Mouse (Mus musculus): ENCODE results near the gene Bcar1. TPM values are rescaled to one million over a fixed set of nuclear protein-coding genes. Genes with fewer than 3 reads are reported as not detected.

The Bcar1 gene
- polyA plus RNA-seq, 1 experiment: 37.0 TPM

DNA sequence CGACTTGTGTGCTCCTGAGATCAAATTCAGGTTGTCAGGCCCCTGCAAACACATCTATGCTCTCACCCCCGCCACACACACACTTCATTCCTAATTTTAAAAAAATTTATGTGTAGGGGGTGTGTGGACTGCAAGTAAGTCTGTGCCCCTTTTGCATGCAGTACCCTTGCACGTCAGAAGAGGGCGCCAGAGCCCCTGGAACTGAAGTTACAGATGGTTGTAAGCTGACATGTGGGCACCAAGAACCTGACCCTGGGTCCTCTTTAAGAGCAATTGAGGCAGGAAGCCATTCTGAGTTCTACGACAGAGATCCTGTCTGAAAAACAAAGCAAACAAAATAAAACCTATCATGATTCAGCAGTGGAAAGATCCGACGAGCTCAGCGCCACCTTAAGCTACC lies 67.4 kb downstream of the Bcar1 start:
- H3K4me3 ChIP-seq (ENCODE audit: insufficient read depth, low read length): no peak overlapping the region
- no peak overlapping the region for H3K27ac ChIP-seq (ENCODE audit: insufficient read depth, low read length)
- no peaks in the 10 kb centered on the region for H3K4me1 ChIP-seq (ENCODE audit: control insufficient read depth, insufficient read depth, low read length)
- peak; percentile 21; the same call in 1 of the 2 replicates for TF ChIP-seq CTCF (IDR thresholded peaks at IDR 0.05; ENCODE audit: borderline replicate concordance, insufficient read depth, low read length)
- TF ChIP-seq POLR2A (IDR thresholded peaks at IDR 0.05; ENCODE audit: low read depth, low read length): no peak

DNA sequence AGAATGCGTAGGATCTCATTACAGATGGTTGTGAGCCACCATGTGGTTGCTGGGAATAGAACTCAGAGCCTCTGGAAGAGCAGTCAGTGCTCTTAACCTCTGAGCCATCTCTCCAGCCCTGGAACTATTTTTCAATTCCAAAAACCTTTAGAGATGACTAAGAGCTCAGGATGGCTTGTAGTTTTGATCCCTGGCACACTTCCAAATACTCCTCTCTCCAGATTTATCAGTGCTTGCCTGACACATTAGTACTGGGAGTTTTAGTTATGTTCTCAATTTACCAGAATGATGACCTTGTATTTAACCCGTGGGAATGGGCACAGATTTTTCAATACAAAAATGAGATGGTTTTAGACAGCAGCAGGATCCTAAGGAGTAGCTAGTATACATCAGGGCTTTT lies 76.9 kb downstream of the Bcar1 start:
- no peak overlapping the region for H3K4me3 ChIP-seq (ENCODE audit: insufficient read depth, low read length)
- H3K27ac ChIP-seq (ENCODE audit: insufficient read depth, low read length): no peak overlapping the region
- no peak for TF ChIP-seq POLR2A (IDR thresholded peaks at IDR 0.05; ENCODE audit: low read depth, low read length)
- TF ChIP-seq CTCF (IDR thresholded peaks at IDR 0.05; ENCODE audit: borderline replicate concordance, insufficient read depth, low read length): no peak
- H3K4me1 ChIP-seq (ENCODE audit: control insufficient read depth, insufficient read depth, low read length): no peaks in the 10 kb centered on the region

DNA sequence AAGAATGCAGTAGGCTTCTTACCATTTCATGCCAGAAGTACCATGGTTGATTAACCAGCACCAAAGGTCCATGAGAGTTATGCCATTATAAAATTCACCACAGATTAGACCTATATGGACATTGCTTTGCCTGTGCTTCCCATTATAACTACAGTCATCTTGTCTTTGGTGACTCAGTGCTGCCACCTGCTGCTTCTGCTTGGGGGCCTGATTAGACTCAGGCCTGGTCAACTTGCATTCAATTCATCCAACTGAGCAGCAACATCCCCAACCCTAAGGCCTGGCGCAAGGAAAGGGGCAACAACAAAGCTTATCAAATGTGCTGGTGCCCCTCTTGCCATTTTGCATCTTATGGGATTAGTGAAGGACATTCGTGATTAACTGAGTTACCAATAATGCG lies 81.1 kb downstream of the Bcar1 start:
- Histone ChIP-seq H3K27ac (ENCODE audit: insufficient read depth, low read length) (no peak overlapping the region), H3K4me1 (ENCODE audit: control insufficient read depth, insufficient read depth, low read length) (peaks cover 10% of the 10 kb centered on the region; the same call in 1 of the 2 replicates), H3K4me3 (ENCODE audit: insufficient read depth, low read length) (no peak overlapping the region)
- no peak for TF ChIP-seq POLR2A (IDR thresholded peaks at IDR 0.05; ENCODE audit: low read depth, low read length)
- peak; percentile 60; the same call in 1 of the 2 replicates for TF ChIP-seq CTCF (IDR thresholded peaks at IDR 0.05; ENCODE audit: borderline replicate concordance, insufficient read depth, low read length)

Other genes starting within 250 kb of the Bcar1 start
- 10.2 and 10.9 TPM in 2 replicates for gene Wdr59, start 221.7 kb downstream of the Bcar1 start, polyA plus RNA-seq (2011; ENCODE audit: insufficient read length, low read depth, missing spikeins)
- 37.5 and 43.8 TPM in 2 replicates for gene Znrf1, start 207.7 kb downstream of the Bcar1 start, polyA plus RNA-seq (2011; ENCODE audit: insufficient read length, low read depth, missing spikeins)
- gene Ldhd, start 113.4 kb downstream of the Bcar1 start, polyA plus RNA-seq (2011; ENCODE audit: insufficient read length, low read depth, missing spikeins): 0.46 and 0.53 TPM in 2 replicates
- 7.2 and 11.7 TPM in 2 replicates for gene Zfp1, start 100.4 kb downstream of the Bcar1 start, polyA plus RNA-seq (2011; ENCODE audit: insufficient read length, low read depth, missing spikeins)
- not detected in 2 replicates for gene Ctrb1, start 52.8 kb downstream of the Bcar1 start, polyA plus RNA-seq (2011; ENCODE audit: insufficient read length, low read depth, missing spikeins)
- 120 and 149 TPM in 2 replicates for gene Cfdp1, start 110.5 kb upstream of the Bcar1 start, polyA plus RNA-seq (2011; ENCODE audit: insufficient read length, low read depth, missing spikeins)
- 2.6 and 3.2 TPM in 2 replicates for gene Tmem170, start 132.9 kb upstream of the Bcar1 start, polyA plus RNA-seq (2011; ENCODE audit: insufficient read length, low read depth, missing spikeins)
- gene Chst5, start 166.6 kb upstream of the Bcar1 start, polyA plus RNA-seq (2011; ENCODE audit: insufficient read length, low read depth, missing spikeins): 0.79 and 1.9 TPM in 2 replicates
- 11.4 and 12.2 TPM in 2 replicates for gene Tmem231, start 190.1 kb upstream of the Bcar1 start, polyA plus RNA-seq (2011; ENCODE audit: insufficient read length, low read depth, missing spikeins)
- 51.0 and 61.1 TPM in 2 replicates for gene Gabarapl2, start 196.9 kb upstream of the Bcar1 start, polyA plus RNA-seq (2011; ENCODE audit: insufficient read length, low read depth, missing spikeins)
- gene Adat1, start 248.5 kb upstream of the Bcar1 start, polyA plus RNA-seq (2011; ENCODE audit: insufficient read length, low read depth, missing spikeins): 3.7 and 4.2 TPM in 2 replicates